Mouse (Mus musculus): Measurements from ENCODE around the gene Gm30083. TPM values are rescaled to one million over a fixed set of nuclear protein-coding genes. Genes with fewer than 3 reads are reported as not detected.
A peak's percentile ranks its signal among the peaks of the same experiment; 100 is the strongest.

The Gm30083 gene
- not detected in 2 replicates for total RNA-seq (2021)
- long read RNA-seq, result 0 reads

DNA sequence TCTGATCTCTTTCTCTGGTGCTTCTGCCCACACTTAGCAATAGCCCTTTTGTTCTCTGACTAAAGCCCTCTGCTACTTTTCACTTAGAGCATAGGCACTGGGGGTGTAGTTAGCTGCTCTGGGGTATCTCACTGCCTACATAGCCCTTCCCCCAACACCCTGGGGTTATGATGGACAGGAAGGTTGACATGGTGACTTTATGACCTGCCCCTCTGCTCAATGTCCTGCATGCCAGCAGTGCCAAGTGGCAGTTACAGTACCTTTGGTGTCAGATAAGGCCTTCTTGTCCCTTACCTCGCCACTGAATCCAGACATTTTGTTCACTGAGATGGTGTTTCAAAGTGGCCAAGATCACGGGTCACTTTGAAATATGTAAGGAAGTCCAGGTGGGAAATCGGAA, at the start of gene Gm30083:
Gene Gm30083, minus strand, starts transcription at position 120 of the 400 bp plus-strand sequence.
- no peak for DNase-seq

DNA sequence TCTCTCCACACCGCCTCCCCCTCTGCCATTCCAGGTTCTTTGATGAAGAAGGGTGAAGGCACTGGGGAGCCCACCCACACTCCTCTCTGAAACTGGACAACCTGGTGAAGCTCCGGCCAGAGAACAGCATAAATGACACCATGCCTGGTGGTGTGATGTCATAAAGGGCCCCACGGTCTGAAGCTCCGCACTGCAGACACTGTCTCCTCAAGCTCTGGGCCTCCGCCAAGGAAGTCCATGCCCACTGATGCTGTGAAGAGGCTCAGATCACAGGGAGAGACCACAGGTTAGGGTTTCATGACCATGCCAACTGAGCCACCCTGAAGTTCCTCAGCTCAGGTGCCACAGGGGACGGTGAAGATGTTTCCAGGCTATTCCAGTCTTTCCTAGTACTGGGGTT, 37.5 kb upstream of the Gm30083 start, which contains the start of gene Antxrl:
Gene Antxrl, plus strand, starts transcription at position 192 of the 400 bp plus-strand sequence.
- DNase-seq, result no peak

DNA sequence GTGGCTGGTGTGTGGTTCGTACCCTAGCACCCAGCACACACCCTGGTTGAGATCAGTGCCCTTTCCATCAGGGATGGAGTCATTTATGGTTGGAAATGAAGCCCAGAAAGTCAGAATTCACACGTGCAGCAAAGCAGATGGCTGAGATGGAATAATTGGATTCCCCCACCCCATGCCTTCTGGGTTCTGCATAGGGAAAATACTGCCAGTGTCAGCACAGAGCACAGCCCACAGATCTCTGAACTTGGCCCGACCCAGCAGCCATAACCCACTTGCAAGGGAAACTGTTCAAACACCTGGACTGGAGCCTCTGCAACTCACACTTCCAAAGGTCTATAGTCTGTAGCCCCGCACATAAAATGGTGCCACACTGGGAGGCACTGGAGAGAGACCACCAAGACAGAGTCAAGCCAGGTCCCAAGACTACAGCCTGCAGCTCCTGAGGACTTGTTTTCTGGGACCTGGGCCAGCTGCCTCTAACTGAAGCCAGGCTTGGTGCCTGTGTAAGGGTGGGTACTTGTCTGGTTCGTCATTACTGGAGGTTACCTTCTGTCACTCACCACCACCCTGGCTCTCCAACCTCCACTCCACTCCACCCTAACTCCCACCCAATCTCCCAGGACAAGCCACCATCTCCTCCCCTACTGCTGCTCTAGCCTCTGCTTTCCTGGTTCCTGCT, 35.3 kb upstream of the Gm30083 start:
- DNase-seq, result no peak

DNA sequence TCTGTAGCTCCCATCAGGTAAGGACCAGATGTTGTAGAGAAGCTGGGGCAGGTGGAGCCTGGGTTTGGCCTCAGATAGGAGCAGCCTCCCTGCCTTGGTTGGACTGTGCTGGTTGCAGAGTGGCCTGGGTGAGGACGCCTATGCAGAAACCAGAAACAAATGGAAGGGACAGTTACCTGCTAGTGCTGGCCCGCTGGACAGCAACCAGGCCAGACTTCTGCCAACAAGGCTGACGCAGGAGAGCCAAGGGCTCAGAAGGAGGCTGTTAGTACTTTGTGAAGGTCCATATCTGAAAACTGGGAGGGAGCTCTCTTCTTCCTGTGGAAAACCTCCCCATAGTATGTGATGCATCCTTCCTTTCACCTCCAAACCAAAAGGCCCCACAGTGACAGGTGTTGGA, 28.4 kb upstream of the Gm30083 start:
- DNase-seq, result no peak

DNA sequence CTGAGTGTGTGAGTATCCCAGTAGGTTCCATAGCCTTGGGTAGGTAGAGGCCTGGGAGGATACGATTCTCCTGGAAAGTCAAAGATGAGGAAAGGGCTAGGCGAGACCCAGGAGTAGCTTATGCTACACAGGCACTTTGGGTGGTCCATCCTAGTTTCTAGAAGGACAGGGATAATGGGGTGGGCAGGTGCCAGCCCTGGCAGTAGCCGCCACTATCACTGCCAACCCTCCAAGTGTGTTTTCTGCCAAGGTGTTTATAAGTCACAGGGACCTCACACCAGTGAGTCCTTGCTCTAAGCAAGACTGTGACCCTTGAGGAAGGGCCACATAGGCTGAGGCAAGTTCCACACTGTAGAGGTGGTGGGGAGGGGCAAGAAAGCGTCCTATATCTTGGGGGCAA, 26.3 kb upstream of the Gm30083 start:
- no peak for DNase-seq

DNA sequence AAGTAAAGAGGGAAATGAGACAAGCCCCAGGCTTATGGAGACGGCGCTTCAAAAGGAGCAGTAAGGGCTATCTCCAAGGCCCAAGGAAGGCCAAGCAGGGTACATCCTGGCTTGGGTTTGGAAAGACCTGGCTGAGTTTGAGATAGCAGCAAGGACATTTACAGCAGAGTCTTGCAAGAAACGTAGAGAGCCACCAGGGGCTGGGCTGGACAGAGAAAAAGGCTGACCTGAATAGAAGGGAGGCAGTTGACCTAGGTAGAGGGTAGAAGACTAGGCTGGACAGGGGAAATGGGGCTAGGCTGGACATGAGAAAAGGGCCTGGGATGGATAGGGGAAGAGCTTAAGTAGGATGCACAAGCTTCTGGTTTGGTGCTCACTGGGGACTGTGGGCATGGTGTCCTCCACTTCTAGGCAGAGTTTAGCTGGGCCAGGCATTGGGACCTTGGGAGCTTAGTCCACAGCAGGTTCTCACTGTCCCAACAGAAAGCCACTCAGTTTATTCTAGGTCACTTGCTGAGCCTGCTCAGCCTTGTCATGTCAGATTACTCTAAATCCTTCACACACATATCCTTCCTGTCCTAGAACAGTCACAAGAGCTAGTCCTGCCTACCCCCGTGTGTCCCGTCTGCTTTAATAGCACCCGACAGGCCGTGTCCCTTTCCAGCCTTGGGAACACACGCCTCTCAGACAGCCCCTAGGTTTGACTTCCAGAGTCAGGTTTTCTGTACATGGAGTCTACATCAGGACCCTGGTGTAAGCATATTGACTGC, 19.0 kb upstream of the Gm30083 start:
- no peak for DNase-seq

DNA sequence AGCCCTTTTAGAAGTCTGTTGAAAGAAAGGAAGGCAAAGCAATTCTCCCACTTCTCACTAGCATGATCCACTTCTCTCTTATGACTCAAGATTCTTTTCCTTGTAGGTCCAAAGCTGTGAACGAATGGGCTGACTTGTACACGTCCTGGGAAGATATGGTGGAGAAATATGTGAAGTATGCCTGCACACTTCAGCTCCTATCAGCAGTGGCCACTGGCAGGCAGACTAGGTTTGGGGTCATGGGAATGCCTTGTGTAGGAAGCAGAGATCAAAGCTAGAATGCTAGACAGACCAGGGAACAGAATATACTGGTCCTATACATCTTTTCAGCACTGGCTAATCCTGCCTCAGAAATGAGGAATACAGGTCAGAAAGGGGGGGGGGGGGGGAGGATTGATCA, 11.7 kb upstream of the Gm30083 start:
- no peak for DNase-seq

DNA sequence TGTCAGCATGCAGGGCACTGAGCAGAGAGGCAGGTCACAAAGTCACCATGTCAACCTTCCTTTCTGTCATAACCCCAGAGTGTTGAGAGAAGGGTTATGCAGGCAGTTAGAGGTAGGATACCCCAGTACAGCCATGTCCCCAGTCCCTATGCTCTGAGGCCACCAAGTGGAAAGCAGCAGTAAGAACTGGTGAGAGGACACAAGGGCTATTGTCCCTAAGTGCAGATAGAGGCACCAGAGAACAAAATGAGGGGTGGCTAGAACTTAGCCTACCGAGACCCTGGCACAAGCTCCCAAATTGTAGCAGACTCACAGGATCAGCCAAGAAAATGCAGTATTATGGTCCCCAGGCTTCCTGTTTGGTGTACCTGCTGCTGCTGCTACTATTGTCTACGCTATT, 2.0 kb upstream of the Gm30083 start:
- DNase-seq, result no peak

DNA sequence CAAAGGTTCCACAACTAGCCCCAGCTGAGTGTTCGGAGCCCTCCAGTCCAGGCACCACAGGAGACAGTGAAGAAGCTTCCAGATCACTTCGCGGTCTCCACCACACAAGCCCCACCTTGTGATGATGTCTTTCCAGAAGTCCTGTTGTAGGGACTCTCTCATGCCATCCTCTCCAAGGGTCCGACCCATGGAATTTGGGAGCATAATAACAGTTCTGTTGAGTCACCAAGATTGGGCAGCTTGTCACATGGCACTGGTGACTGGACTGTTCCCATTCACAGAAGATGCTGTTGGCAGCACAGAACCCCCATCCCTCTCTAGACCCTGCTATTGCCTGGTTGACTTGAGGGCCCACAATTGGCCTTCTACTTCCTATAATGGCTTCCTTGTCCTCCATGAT, 1.4 kb upstream of the Gm30083 start, which contains the start of gene Gm5460:
Gene Gm5460, plus strand, starts transcription at position 378 of the 400 bp plus-strand sequence.
- DNase-seq, result no peak

DNA sequence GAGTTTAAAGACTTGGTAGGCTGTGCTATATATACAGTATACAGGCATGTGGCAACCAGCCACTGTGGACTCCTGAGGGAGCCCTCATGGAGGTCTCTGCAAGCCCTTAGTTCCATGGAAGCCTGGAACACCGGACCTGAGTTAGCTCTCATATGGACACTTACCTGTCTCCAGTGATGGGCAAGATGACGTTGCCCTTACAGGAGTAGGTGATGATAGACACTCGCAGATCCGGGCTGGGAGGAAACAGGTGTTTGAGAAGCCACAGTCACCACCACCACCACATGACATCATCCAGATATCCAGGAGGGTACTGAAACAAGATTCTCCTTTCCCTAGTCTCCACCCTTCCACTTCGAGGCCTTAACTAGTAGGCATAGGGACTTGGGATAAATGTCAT, 12.6 kb downstream of the Gm30083 start:
- no peak for DNase-seq

DNA sequence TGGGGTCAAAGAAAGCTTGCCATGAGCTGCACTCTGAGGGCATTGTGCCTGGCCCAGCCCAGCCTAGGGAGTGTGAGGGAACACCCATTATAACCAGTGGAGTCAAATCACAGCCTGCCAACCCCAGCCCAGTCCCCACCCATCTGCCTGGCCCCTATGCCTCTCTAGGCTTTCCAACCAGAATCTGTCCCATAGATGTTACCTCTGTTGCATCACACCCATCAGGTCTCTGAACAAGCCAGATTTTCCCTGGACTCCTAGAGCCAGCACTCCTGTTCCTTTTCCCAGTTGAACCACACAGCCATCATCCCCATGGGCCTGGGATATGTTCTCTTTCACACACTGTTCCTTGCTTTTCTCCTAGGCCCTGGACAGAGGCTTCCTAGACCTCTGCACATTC, 13.5 kb downstream of the Gm30083 start:
- no peak for DNase-seq

DNA sequence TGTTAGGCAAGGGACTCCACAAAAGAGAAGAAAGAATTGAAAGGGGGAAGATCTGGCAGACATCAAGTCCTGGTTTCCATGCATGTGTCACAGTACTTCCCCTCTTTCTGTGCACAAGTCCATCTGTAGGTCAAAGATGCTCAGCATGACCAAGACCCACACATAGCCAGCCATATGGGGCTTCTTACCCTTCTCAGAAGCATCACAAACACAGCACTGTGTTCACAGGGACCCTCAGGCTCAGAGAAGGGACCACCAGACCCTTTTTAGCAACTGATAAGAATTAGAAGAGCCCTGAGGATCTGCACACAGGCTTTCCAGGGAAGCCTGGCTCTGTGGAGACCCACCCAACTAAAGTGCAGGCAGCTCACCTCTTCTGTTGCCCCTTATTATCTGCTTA, 14.9 kb downstream of the Gm30083 start:
- DNase-seq, result no peak

DNA sequence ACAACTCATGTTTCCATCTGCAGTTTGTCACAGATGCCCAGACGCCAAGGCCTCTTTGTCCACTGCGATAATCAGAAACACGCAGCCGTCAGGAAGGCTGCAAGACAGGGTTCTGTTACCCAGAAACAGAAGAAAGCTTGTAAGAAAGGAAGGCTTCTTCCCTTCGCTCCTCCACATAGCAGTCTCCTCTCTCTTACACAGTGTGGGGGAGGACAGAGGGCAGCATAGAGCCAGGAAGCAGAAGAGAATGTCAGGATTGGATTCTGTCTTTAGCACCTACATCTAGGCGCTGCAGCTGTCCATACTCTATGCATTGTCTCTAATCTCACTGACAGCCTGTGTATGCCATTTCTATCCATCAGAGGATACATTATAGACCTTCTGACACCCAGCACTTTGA, 17.6 kb downstream of the Gm30083 start:
- no peak for DNase-seq

DNA sequence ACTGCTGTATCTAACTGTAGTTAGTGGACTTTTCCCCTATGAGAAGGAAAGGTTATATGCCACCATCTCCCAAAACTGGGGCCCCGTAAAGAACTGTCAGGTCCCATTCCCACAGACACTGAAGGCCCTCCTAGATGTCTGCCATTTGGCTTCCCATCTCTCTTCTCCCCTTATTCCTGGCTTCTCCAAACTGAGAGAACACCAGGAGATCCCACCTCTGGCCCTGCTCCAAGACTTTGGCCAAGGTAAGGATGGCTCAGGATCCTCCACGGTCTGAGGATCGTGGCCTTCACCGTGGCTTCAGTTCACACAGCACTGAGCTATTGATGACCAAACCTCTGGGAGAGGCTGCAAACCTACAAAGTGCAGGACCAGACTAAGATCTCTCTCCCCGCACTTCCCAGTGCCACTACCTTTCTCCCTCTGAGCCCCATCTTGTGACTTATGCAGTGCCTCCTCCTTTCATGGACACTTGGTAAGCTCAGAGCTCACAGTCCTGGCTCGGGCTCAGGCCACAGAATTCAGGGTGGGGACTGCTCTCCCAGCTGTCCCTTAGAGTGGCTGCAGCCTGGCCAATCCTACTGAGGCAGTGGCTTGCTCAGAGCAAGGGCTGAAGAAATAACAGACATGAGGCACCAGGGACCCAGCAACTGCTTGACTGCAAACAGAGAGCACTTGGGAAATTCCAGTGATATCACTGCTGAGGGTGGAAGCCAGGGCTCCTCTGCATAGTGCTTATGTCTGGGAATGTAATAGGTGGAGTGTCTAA, 21.3 kb downstream of the Gm30083 start:
- DNase-seq, result no peak

DNA sequence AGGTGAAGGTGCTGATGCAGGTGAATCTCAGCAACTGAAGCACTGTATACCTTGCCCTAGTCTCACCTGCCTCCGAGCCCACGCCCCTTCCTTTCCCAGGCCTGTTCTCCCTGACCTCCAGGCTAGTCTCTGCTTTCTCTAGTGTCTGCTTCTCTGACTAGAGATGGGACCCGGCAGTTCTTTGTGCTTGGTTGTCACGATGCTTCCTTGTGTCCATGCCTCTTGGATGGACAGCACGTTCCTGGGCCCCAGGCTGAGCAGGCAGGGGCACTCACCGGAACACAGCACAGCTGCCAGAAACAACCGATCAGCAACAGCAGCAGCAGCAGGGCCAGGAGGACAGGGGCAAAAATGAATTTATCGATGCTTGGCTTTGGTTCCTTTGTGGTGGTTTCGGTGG, 21.9 kb downstream of the Gm30083 start:
- DNase-seq, result no peak

DNA sequence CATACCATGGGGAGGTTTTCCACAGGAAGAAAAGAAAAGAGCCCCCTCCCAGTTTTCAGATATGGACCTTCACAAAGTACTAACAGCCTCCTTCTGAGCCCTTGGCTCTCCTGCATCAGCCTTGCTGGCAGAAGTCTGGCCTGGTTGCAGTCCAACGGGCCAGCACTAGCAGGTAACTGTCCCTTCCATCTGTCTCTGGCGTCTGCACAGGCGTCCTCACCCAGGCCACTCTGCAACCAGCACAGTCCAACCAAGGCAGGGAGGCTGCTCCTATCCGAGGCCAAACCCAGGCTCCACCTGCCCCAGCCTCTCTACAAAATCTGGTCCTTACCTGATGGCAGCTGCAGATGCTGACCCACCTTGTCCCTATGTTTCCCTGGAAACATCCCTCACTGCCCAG, 23.0 kb downstream of the Gm30083 start:
- no peak for DNase-seq

DNA sequence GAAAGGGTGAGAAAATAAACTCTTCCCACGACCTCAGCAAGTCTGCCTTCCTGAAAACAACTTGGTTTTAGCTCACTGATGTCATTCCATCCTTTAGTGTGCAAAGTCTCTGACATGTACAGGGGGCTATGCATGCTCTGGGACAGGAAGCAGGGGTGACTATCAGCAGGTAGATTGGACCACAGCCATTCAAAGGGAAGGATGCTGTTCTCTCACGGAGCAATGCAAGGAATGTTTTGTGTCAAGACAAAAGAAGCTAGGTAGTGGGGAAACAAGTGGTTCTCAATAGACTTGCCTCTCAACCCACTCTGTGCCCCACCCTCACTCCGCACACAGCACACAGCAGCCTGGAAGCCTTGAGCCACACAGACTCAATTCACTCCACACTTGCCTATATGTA, 25.8 kb downstream of the Gm30083 start:
- no peak for DNase-seq

DNA sequence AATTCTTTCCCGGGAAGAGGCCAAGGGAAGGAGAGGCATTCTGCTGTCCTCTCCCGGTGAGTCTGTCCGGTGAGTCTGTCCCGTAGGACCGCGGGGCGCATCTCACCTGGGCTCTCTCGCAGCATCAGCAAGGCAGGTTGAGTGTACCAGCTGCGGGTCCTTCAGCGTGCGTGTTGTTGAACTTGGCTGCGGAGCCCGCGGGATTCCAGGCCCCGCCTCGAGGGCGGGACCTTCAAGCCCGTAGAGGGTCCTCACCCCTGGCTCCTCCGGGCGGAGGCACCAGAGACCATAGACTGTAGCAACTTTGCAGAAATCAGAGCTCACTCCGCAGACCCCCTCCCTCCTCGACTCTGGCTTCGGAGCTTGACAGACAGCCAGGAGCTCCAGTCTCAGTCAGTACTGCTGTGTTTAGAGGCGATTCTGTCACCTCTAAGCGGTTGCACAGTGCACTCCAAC, 36.4 kb downstream of the Gm30083 start, which contains the start of gene Zfp488:
Gene Zfp488, minus strand, starts transcription at position 161 of the 456 bp plus-strand sequence.
- DNase-seq, result no peak

DNA sequence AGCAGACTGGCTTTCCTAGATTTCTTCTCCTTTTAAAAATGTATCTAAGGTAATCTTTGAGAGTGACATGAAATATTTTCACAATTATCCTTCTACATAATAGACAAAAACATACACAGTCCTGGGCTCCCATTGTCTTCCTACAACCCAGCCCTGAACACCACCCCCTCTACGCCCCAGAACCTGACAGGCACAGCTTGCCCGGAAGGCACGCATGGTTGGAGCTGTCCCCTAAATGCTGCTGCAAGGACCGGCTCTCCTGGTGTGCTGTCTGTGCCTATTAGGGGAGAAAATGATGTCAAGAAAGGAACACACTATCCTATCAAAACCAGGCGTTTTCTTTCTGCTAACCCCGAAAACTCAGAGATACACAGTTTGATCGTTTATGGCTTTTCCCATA, 37.2 kb downstream of the Gm30083 start:
- no peak for DNase-seq

DNA sequence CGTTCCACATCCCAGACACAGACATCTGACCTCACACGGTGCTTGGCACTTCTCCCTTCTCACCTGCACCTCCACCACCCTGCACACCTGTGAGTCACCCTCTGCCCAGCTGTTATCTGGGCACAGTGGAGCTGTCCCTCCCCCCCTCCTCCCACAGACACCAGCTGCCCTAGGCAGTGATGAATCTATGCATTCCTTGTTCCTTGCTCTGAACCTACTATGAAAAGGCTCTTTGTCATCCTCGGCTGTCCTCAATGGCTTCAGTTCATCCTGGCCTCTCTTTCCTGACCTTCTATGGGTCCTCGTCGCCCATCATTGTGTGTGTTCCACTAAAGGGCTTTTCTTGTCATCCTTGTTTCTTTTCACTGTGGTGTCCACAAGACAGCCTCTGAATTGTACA, 40.2 kb downstream of the Gm30083 start:
- DNase-seq, result no peak

DNA sequence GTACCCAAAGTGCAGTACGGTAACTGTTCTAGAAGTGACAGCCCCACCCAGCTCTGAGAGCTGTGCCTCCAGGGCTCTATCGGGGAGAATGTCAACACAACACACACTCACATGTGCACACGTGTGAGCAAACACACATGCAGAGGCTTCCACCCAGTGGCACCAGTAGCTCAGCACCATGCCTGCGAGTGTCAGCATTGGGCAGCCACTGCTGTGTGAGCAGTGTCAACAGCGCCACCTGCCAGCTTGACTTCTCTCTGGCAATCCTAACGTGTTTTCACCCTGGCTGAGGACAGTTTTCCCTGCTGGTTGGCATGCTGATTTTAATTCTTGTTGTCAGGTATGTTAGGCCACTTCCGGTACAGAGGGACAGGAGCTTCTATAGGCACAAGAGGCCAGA, 42.3 kb downstream of the Gm30083 start:
- DNase-seq, result no peak

DNA sequence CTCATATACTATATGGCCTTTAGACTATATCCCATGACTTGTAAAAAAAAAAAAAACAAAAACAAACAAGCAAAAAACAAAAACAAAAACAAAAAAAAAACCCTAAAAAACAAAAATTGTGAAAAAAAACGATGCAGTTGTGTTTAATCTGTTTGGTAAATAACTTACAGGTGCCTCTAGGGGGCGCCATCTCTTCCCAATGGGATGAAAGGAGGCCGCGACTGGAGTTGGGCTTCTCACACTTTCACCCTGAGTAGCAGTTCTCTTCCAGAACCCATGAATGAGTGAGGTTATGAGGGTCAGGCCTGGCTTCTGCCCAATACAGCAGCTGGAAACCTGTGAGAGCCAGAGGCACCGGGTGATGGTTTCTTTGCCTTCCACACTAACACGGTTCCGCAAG, 49.3 kb downstream of the Gm30083 start:
- DNase-seq, result no peak

DNA sequence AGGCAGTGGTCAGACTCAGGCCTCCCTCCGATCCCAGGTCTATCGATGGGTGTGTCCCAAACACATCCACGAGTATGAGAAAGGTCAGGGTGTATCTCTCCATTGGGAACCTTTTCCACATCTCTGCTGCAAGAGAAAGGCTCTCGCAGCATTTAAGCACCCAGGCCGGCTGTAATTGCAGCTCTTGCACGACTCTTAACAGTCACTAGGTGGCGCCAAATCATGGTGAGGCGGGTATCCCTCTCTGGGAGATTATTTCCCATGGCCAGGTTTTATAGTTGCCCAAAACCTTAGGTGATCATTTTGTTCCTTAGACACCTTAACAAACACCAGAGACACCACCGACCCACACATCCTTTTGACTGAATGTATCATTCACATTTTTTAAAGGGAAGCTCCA, 55.6 kb downstream of the Gm30083 start:
- peak; percentile 51 for DNase-seq
